Mouse (Mus musculus): ENCODE measurements around the gene Psg23. TPM values are rescaled to one million over a fixed set of nuclear protein-coding genes. Genes with fewer than 3 reads are reported as not detected.
"Not testable (repeated sequence)": the region's sequence is repeated elsewhere in the genome, so short reads cannot be mapped to it uniquely, and the experiment has no call there.

Gene Psg23
- not detected for total RNA-seq (2021)
- long read RNA-seq, result 0 reads

GRCm38 (mm10) chr7:18616401-18616800 is at the start of gene Psg23:
TSS of gene Psg23 (minus strand) at chr7:18616501.
- DNase-seq (ENCODE audit: low spot score in 2 of 2), result not testable (repeated sequence)

- not testable (repeated sequence) for DNase-seq (ENCODE audit: low spot score in 2 of 2)
Observed at GRCm38 (mm10) chr7:18656625-18657024, 40.3 kb upstream of the Psg23 start, which contains the start of gene Psg21. TSS of gene Psg21 (minus strand) at chr7:18656725.

DNA sequence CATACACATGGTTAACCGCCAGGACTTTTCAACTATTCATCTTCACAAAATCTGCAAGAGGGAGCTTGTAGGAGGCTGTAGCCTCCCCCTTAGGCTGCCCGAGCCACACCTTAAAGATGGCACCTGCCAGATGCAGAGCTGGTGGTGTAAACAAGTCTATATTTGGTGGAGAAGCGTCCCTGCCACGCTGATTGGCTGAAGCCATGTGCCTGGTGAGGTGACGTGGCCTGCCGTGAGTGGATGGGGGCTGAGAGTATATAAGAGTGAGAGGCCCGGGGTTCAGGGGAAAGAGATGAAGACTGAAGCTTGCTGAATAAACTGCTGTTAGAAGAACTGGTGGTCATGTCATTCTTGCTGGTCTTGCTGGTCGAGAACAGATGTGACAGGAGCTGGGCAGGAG is 10.6 kb upstream of the Psg23 start:
- not testable (repeated sequence) for DNase-seq (ENCODE audit: low spot score in 2 of 2)

DNA sequence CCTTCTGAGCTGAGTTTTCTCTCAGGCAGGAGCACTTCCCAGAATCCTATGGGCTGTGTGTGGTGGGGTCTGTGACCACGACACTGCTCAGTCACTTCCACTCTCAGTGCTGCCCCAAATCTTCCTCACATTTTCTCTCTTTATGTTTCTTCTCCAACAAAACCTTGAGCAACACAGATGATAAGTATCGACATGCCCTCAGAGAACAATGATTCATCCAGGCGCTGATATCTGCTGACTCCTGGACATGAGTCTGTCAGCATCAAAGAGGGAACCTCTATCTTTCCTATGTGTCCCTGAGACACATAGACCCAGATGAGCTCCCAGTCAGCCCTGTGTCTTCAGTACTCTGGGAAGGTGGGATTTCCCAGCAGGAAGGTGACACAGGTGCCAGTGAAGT is 49.1 kb downstream of the Psg23 start, which contains the start of gene Psg27:
Gene Psg27, minus strand, starts transcription at position 101 of the 400 bp plus-strand sequence.
- DNase-seq (ENCODE audit: low spot score in 2 of 2), result no peak

- no peak for DNase-seq (ENCODE audit: low spot score in 2 of 2)
Observed at GRCm38 (mm10) chr7:18559850-18560249, 56.5 kb downstream of the Psg23 start.

Other genes with a start within 250 kb of the Psg23 start
- gene Psg28, start 184.5 kb downstream of the Psg23 start, total RNA-seq (2021), result not detected
- not detected for gene Psg26, start 132.3 kb downstream of the Psg23 start, total RNA-seq (2021)
- not detected for gene Psg25, start 84.2 kb downstream of the Psg23 start, total RNA-seq (2021)
- gene Psg27, start 49.2 kb downstream of the Psg23 start, total RNA-seq (2021), result not detected
- gene Psg21, start 40.2 kb upstream of the Psg23 start, total RNA-seq (2021), result not detected
- not detected for gene Psg20, start 69.7 kb upstream of the Psg23 start, total RNA-seq (2021)
- gene Psg22, start 101.6 kb upstream of the Psg23 start, total RNA-seq (2021), result not detected
- gene Psg19, start 182.0 kb upstream of the Psg23 start, total RNA-seq (2021), result not detected
- gene Psg17, start 205.1 kb upstream of the Psg23 start, total RNA-seq (2021), result not detected
- gene Mill2, start 223.5 kb upstream of the Psg23 start, total RNA-seq (2021), result 1 to 10 TPM; 1.3 to 2.2 TPM

Data from layer of hippocampus, adult 18-20 months (tissue).